Mouse (Mus musculus) neural tube, embryonic 12.5 days (tissue): ENCODE results near the gene Olfr513. TPM values are rescaled to one million over a fixed set of nuclear protein-coding genes. Genes with fewer than 3 reads are reported as not detected.

Experiments
- ATAC-seq: fragments of 200-750 bp; cut with Nextera tagmentation; 2 replicates; pipeline ENCODE4 v1.8.0; 2017; ENCODE audit warnings: low read depth, mild to moderate bottlenecking, moderate TSS enrichment, moderate library complexity; ENCODE audit not compliant: low FRiP score
- H3K27ac ChIP-seq: fragments of 300-500 bp; sonication (generic); 2 replicates; pipeline ENCODE4 v1.5.1; 2016
- H3K27me3 ChIP-seq: fragments of 300-500 bp; sonication (generic); replicated peaks from 2 replicates; pipeline ENCODE4 v1.6.1; 2016; ENCODE audit warnings: mild to moderate bottlenecking
- H3K36me3 ChIP-seq: fragments of 300-500 bp; sonication (generic); 2 replicates; pipeline ENCODE4 v1.6.1; 2016; ENCODE audit warnings: mild to moderate bottlenecking
- H3K4me1 ChIP-seq: fragments of 300-500 bp; sonication (generic); 2 replicates; pipeline ENCODE4 v1.6.1; 2016
- H3K4me2 ChIP-seq: fragments of 300-500 bp; sonication (generic); replicated peaks from 2 replicates; pipeline ENCODE4 v1.6.1; 2016; ENCODE audit warnings: mild to moderate bottlenecking
- H3K4me3 ChIP-seq: fragments of 300-500 bp; sonication (generic); 2 replicates; pipeline ENCODE4 v1.5.1; 2016
- H3K9ac ChIP-seq: fragments of 300-500 bp; sonication (generic); 2 replicates; pipeline ENCODE4 v1.6.1; 2016; ENCODE audit warnings: mild to moderate bottlenecking
- H3K9me3 ChIP-seq: fragments of 300-500 bp; sonication (generic); 2 replicates; pipeline ENCODE4 v1.6.1; 2016; ENCODE audit warnings: mild to moderate bottlenecking
- WGBS: fragments of 180-500 bp; shearing (Covaris S2); methylation state at CpG from one replicate; pipeline ENCODE4 v1.1.7; 2016; 5-methylcytosine and 5-hydroxymethylcytosine counted together
- polyA plus RNA-seq: library from polyadenylated mRNA; unstranded; fragments of >200 nt; fragmentation: Nextera tagmentation; extraction: Ambion mirVana; gene quantifications from 2 replicates; pipeline ENCODE4 v1.2.1, GENCODE M21; 2016

Olfr513 gene
- polyA plus RNA-seq = not detected in 2 replicates

DNA sequence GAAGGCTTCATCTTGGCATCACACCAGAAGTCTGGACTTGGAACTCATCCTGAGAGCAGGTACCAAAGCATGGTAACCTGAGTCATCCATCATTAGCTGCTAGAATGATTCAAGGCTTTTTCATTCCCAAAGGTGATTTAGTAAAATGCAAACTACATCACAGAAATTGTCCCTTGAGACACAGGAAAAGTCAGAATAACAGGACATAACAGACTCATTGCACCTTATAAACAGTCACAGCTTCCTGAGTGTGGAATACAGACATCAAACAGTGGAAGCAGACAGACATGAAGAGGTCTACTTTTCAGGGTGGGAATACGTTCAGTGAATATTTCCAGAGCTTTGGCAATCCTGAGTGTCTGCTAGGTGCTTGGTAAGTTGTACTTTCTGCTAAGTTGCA is at the start of gene Olfr513:
Olfr513 (plus strand) TSS at position 301 of the 400 bp plus-strand sequence.
- Histone ChIP-seq H3K4me1 (no peaks in the 10 kb centered on the region), H3K4me2 (no peak within 1 kb of the TSS), H3K27me3 (no peaks in the 10 kb centered on the region), H3K9ac (no peak within 1 kb of the TSS), H3K9me3 (no peaks in the 10 kb centered on the region), H3K4me3 (no peak within 1 kb of the TSS), H3K36me3 (no peaks in the 10 kb centered on the region), H3K27ac (no peak within 1 kb of the TSS)
- 84% methylated on average over 1 of the region's 1 CpGs for WGBS
- no peak for ATAC-seq

- Histone ChIP-seq H3K4me3 (no peak within 1 kb of the TSS), H3K4me2 (no peak within 1 kb of the TSS), H3K36me3 (no peaks in the 10 kb centered on the region), H3K27ac (no peak within 1 kb of the TSS), H3K9me3 (no peaks in the 10 kb centered on the region), H3K9ac (no peak within 1 kb of the TSS), H3K27me3 (no peaks in the 10 kb centered on the region), H3K4me1 (no peaks in the 10 kb centered on the region)
- ATAC-seq = no peak
These were observed 37.8 kb upstream of the Olfr513 start, which contains the start of gene Olfr512 for GRCm38 (mm10) chr7:108713020-108713419. Gene Olfr512 (plus strand): TSS chr7:108713320.

DNA sequence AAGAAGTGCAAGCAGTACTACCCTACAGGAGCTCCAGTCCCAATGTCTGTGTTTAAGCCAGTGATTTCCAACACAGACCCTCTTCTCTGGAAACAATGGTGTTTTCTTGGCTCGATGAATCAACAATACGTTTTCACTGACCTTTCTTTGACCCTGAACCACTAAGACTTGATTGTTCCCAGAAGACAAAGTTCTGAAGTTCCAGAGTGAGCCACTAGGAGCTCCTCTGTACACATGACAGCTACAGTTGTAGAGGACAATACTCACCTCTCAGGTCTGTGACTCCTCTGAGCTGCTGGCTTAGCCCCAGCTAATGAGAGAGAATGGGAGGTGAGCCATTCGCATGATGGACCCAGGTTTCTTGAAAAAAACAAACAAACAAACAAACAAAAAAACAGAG is 9.6 kb downstream of the Olfr513 start:
- Histone ChIP-seq H3K27ac (no peak overlapping the region), H3K9me3 (no peaks in the 10 kb centered on the region), H3K36me3 (no peaks in the 10 kb centered on the region), H3K4me3 (no peak overlapping the region), H3K9ac (no peak overlapping the region), H3K4me2 (no peak overlapping the region), H3K27me3 (no peaks in the 10 kb centered on the region), H3K4me1 (no peaks in the 10 kb centered on the region)
- ATAC-seq = no peak
- 26% methylated on average over 3 of the region's 3 CpGs for WGBS

DNA sequence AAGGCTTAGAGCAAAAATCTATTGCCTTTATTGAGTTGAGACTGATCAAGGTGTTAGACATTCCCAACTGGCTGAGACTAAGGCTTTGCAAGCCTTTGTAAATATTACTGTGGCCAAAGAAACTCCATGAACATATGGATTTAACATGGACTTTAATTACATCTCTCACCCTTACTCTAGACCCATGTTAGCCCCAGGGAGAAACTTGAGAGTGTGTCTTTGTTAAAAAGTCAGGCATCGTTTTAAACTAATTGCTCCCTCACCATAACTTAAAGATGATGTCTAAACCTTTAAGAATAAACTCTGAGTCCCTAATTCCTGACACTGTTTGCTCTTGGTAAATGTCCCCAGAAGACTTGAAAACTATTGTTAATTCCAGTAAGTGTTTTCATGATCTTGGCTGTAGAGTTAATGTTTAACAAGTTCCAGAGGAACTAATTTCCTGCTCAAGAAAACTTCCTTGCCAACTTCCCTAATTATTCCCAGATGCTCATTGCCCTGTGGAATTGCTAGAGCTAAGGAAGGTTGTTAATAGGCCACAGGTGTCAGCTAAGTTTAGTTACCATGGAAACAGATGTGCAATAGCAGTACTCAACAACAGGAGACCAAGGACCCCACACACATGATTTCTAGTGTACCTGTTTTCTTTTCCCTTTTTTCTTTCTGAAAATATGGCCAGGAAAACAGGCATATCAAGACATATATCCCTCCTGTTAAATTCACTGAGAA is 46.6 kb downstream of the Olfr513 start:
- no peak for ATAC-seq
- H3K9ac ChIP-seq = no peak overlapping the region
- no peaks in the 10 kb centered on the region for H3K27me3 ChIP-seq
- no peak overlapping the region for H3K4me2 ChIP-seq
- WGBS = 42% methylated on average over 1 of the region's 1 CpGs
- no peaks in the 10 kb centered on the region for H3K9me3 ChIP-seq
- H3K36me3 ChIP-seq = no peaks in the 10 kb centered on the region
- H3K4me1 ChIP-seq = no peaks in the 10 kb centered on the region
- H3K27ac ChIP-seq = no peak overlapping the region
- H3K4me3 ChIP-seq = no peak overlapping the region

Other genes starting within 250 kb of the Olfr513 start
- not detected in 2 replicates for gene Olfr502, start 225.9 kb upstream of the Olfr513 start, polyA plus RNA-seq
- not detected in 2 replicates for gene Olfr503, start 206.4 kb upstream of the Olfr513 start, polyA plus RNA-seq
- not detected in 2 replicates for gene Olfr504, start 185.2 kb upstream of the Olfr513 start, polyA plus RNA-seq
- gene Olfr506, start 140.2 kb upstream of the Olfr513 start, polyA plus RNA-seq = not detected in 2 replicates
- not detected in 2 replicates for gene Olfr507, start 129.2 kb upstream of the Olfr513 start, polyA plus RNA-seq
- not detected in 2 replicates for gene Olfr508, start 121.0 kb upstream of the Olfr513 start, polyA plus RNA-seq
- gene Olfr509, start 99.1 kb upstream of the Olfr513 start, polyA plus RNA-seq = not detected in 2 replicates
- not detected in 2 replicates for gene Olfr510, start 84.6 kb upstream of the Olfr513 start, polyA plus RNA-seq
- gene Olfr512, start 37.7 kb upstream of the Olfr513 start, polyA plus RNA-seq = not detected in 2 replicates
- not detected in 2 replicates for gene Olfr514, start 75.0 kb downstream of the Olfr513 start, polyA plus RNA-seq
- not detected in 2 replicates for gene Olfr516, start 99.6 kb downstream of the Olfr513 start, polyA plus RNA-seq
- not detected in 2 replicates for gene Olfr517, start 121.4 kb downstream of the Olfr513 start, polyA plus RNA-seq
- not detected in 2 replicates for gene Olfr518, start 134.0 kb downstream of the Olfr513 start, polyA plus RNA-seq
- gene Olfr519, start 143.4 kb downstream of the Olfr513 start, polyA plus RNA-seq = not detected in 2 replicates
- gene Nlrp10, start 179.2 kb downstream of the Olfr513 start, polyA plus RNA-seq = not detected in 2 replicates
- gene Eif3f, start 183.4 kb downstream of the Olfr513 start, polyA plus RNA-seq = 85.9 and 87.7 TPM in 2 replicates
- gene Tub, start 199.4 kb downstream of the Olfr513 start, polyA plus RNA-seq = 32.8 and 36.0 TPM in 2 replicates